Mouse (Mus musculus) R1 (cell line): ENCODE results near the gene Igdcc4.

Experiments
- DNase-seq: peaks from one replicate; pipeline ENCODE4 v3.0.0-alpha.2; 2018; ENCODE audit warnings: low read depth, low spot score

The Igdcc4 gene

DNA sequence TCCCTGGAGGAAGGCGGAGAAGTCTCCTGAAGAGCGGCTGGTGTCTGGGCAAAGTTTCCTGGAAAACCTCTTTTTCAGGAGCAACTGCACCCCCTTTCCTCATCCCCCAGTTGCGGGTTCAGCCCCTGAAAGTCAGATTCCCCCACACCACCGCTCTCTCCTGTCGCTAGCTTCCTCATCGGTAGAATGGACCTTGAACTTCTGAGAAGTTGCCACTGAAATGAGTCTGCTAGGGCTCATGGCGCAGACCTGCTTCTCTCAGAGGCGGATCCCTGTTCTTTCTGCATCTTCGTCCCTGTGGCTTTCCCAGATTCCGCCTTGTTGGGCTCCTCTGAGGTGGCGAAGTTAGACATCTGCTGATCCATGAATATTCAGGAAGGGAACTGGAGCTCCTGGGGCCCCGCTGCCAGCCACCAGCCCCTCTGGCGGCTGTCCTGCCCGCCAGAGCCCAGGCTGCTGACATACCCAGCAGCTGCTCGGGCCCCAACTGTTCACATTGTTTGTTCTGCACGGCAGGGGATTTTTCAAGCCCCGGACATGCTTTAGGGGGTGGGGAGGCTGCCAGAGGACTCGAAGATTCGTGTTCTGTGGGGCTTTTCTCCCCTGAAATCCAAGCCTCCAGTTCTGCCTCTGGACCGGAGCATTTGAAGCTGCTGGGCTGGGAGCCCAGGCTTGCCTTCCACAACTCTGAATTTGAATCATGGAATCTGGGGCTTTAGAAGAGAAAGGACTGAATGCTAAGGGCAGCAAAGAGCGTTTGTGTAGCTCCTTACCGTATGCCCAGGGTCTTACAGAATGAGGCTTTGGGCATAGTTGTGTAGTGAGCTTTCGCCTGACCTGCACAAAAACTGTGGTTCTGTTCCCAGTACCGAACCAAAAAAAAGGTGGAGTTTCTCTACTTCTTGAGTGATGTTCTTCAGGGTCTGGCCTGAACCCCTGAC lies 8.1 kb downstream of the Igdcc4 start:
- DNase-seq = peak; percentile 88

- no peak for DNase-seq
Observed at GRCm38 (mm10) chr9:65111698-65112097, 10.4 kb downstream of the Igdcc4 start.

GRCm38 (mm10) chr9:65113694-65114093 lies 12.4 kb downstream of the Igdcc4 start:
- no peak for DNase-seq

- no peak for DNase-seq
Observed at GRCm38 (mm10) chr9:65115891-65116290, 14.6 kb downstream of the Igdcc4 start.

GRCm38 (mm10) chr9:65117516-65117915 lies 16.2 kb downstream of the Igdcc4 start:
- no peak for DNase-seq

GRCm38 (mm10) chr9:65120935-65121334 lies 19.6 kb downstream of the Igdcc4 start:
- peak; percentile 84 for DNase-seq

DNA sequence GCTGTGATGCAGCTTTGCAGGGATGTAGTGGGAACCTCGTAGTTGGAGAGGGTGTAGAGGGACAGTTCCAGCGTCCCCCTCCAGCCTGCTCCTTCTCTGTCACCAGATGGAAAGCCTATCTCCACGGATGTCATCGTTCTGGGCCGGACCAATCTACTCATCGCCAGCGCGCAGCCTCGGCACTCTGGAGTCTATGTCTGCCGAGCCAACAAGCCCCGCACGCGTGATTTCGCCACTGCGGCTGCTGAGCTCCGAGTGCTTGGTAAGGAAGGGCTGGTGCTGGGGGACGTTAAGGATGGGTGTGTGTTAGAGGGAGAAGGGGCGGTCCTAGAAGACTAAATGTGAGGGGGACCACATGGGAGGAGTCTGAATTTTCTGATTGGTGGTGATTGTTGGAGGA lies 21.3 kb downstream of the Igdcc4 start:
- peak; percentile 48 for DNase-seq

DNA sequence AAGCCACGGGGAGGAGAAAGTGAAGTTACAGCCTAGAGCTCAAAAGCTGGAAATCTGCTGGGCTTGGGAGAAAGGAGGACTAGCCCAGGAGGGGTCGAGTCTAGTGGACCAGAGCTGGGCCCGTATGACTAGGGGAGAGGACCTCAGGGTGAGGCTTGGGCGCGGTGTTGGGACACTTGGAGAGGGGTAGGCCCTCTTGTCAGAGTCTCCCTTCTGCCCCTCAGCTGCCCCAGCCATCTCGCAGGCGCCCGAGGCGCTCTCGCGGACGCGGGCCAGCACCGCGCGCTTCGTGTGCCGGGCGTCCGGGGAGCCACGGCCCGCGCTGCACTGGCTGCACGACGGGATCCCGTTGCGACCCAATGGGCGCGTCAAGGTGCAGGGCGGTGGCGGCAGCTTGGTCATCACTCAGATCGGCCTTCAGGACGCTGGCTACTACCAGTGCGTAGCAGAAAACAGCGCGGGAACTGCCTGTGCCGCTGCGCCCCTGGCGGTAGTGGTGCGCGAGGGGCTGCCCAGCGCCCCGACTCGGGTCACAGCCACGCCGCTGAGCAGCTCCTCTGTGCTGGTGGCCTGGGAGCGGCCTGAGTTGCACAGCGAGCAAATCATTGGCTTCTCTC lies 22.4 kb downstream of the Igdcc4 start:
- DNase-seq = peak; percentile 67

GRCm38 (mm10) chr9:65128123-65128815 lies 27.0 kb downstream of the Igdcc4 start:
- DNase-seq = peak; percentile 91

DNA sequence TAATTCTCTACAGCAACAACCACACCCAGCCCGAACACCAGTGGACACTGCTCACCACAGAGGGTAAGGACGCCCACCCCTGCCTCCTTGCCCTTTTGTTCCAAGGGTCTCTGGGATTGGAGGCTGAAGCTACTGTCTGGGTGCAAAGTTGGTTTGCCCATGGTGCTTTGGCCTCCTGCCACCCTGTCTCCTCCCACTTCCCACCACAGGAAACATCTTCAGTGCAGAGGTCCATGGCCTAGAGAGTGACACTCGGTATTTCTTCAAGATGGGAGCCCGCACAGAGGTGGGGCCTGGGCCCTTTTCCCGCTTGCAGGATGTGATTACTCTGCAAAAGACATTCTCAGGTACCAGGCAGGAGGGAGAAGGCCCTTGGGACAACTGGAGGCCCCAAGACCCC lies 30.4 kb downstream of the Igdcc4 start:
- DNase-seq = no peak

DNA sequence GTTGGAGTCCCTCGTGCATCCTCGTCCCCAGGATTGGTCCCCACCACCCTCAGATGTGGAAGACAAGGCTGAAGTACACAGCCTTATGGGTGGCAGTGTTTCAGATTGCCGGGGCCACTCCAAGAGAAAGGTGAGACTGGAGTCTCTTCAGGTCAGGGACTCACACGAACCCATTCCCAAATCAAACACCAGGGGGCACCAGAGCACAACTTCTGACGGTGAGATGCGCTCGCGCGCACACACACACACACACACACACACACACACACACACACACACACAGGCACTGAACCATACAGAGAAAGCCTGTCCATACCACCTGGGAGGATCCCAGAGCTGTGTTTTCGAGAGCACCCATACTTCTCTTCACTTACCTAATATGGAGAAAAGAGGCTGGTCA lies 32.5 kb downstream of the Igdcc4 start:
- peak; percentile 81 for DNase-seq

DNA sequence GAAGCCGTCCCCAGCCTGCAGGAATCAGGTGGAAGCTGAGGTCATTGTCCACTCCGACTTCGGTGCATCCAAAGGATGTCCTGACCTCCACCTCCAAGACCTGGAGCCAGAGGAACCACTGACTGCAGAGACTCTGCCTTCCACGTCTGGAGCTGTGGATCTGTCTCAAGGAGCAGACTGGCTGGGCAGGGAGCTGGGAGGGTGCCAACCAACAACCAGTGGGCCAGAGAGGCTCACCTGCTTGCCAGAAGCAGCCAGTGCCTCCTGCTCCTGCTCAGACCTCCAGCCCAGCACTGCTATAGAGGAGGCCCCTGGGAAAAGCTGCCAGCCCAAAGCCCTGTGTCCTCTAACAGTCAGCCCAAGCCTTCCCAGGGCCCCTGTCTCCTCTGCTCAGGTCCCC lies 33.8 kb downstream of the Igdcc4 start:
- no peak for DNase-seq

DNA sequence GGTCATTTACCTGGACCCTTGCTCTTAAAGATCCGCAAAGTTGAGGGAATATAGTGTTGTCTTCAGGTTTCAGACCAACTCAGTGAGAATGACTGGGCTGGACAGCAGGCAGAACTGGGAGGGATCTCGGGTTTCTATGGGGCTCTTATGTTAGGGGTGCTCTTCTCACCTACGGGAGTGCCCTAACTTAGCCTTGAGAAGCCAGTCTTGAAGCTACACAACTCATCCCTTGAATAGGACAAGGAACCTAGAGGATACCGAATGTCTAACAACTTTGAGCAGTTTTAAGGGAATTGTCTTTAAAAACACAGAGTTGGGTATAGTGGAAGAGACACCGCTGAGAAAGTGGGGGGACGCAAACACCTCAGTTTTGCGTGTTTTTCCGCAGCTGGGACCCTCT lies 39.2 kb downstream of the Igdcc4 start:
- DNase-seq = no peak

DNA sequence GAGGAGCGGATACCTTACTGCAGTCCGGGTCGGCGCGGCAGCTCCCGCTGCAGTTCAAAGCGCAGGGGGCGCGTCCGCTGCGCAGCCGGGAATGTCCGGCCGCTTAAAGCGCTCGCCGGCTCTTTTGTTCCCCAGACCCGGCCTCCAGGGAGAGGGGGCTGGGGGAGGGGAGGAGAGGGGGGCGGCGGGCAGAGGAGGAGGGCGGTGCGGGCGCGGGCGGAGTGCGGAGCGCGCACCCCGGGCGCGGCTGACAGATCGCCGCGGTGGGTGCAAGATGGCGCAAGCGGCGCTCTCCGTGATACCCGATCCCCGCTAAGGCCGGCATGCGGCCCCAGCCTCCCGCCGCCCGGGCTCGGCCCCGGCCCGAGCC lies 39.6 kb downstream of the Igdcc4 start, which contains the start of gene Igdcc3:
Gene Igdcc3 (plus strand): TSS at position 254 of the 370 bp plus-strand sequence.
- peak; percentile 86 for DNase-seq

GRCm38 (mm10) chr9:65141306-65141975 lies 40.2 kb downstream of the Igdcc4 start:
- peak; percentile 82 for DNase-seq

- peak; percentile 53 for DNase-seq
Observed at GRCm38 (mm10) chr9:65141976-65142318, 40.7 kb downstream of the Igdcc4 start.

GRCm38 (mm10) chr9:65142399-65142798 lies 41.1 kb downstream of the Igdcc4 start:
- no peak for DNase-seq

DNA sequence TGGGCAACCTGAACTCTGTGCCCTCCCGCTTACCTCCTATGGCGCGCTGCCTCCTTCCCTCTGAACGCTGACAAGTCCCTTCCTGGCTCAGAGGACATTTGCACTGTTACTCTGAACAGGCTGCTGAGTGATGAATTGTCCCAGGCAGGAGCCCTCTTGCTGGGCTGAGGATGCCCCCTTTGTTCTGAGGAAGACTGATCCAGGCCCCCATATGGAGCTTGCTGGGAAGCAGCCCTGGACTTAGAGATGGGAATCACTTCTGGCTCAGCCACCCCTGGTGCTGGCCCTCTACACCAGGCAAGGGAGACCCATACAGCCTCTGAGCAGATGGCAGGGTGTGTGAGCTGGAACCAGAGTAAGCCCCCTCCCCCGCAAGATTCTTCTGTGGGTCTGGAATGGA lies 44.7 kb downstream of the Igdcc4 start:
- DNase-seq = no peak

DNA sequence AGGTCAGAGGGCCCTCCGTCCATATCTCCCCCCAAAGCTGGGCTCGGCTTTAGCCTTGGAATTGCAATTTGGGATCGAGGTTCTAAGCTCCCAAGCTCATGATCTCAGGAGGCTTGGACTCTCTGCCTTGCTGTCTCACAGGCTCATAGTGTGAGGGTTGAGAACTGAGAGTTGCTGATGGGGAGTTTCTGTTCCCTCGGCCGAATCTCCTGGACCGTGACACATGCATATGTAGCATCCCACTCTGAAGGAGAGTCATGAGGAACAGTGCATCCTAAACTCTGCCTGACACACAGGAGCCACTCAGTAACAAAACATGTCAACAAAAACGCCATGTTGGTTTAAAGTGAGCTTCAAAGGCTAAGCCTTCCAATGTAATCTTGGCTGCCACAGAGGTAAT lies 47.2 kb downstream of the Igdcc4 start:
- no peak for DNase-seq

GRCm38 (mm10) chr9:65152711-65153330 lies 51.5 kb downstream of the Igdcc4 start:
- no peak for DNase-seq

- no peak for DNase-seq
Observed at GRCm38 (mm10) chr9:65153331-65153711, 52.0 kb downstream of the Igdcc4 start.
